Mouse (Mus musculus) liver, adult 2 months (tissue): ENCODE data around the gene Tbc1d10c. TPM values are rescaled to one million over a fixed set of nuclear protein-coding genes. Genes with fewer than 3 reads are reported as not detected.
A peak's percentile ranks its signal among the peaks of the same experiment; 100 is the strongest.

ENCODE experiments used
- DNase-seq: peaks from one replicate; pipeline ENCODE4 v3.0.0-alpha.2; 2011; ENCODE audit warnings: low read depth, low spot score; ENCODE audit errors: extremely low read depth
- H3K27ac ChIP-seq: fragments of 200-500 bp; replicated peaks from 2 replicates; pipeline ENCODE4 v1.5.1; 2012; ENCODE audit warnings: low read depth, mild to moderate bottlenecking, control low read depth, inconsistent platforms, low read length; ENCODE audit not compliant: insufficient read depth
- H3K27me3 ChIP-seq: fragments of 200-500 bp; 2 replicates; pipeline ENCODE4 v1.6.1; 2012; ENCODE audit warnings: mild to moderate bottlenecking, moderate library complexity, low read length, inconsistent platforms; ENCODE audit not compliant: control insufficient read depth, insufficient read depth
- H3K36me3 ChIP-seq: fragments of 200-500 bp; 2 replicates; pipeline ENCODE4 v1.6.1; 2012; ENCODE audit warnings: low read length, inconsistent platforms; ENCODE audit not compliant: control insufficient read depth, insufficient read depth
- H3K4me1 ChIP-seq: fragments of 200-500 bp; 2 replicates; pipeline ENCODE4 v1.6.1; 2011; ENCODE audit warnings: low read length; ENCODE audit not compliant: control insufficient read depth, insufficient read depth
- H3K4me3 ChIP-seq: fragments of 200-500 bp; 2 replicates; pipeline ENCODE4 v1.5.1; 2011; ENCODE audit warnings: low read depth, mild to moderate bottlenecking, control low read depth, low read length, moderate library complexity; ENCODE audit not compliant: insufficient read depth
- H3K79me2 ChIP-seq: fragments of 200-500 bp; 2 replicates; pipeline ENCODE4 v1.6.1; 2012; ENCODE audit warnings: inconsistent platforms, mild to moderate bottlenecking, low read length, moderate library complexity; ENCODE audit not compliant: control insufficient read depth, insufficient read depth
- H3K9ac ChIP-seq: fragments of 200-500 bp; 2 replicates; pipeline ENCODE4 v1.6.1; 2012; ENCODE audit warnings: low read depth, mild to moderate bottlenecking, control low read depth, inconsistent platforms, low read length
- CTCF ChIP-seq: fragments of 200-500 bp; IDR thresholded peaks from 2 replicates; pipeline ENCODE4 v1.5.1; 2011; ENCODE audit warnings: low read depth, low read length, control low read depth
- POLR2A ChIP-seq: fragments of 200-500 bp; IDR thresholded peaks from 2 replicates; pipeline ENCODE4 v1.6.1; 2011; ENCODE audit warnings: low read length, control low read depth; ENCODE audit not compliant: insufficient read depth; ENCODE audit errors: extremely low read depth
- WGBS: fragments of 180-500 bp; shearing (Covaris S2); methylation state at CpG from one replicate; pipeline ENCODE4 v1.1.7; 2018; 5-methylcytosine and 5-hydroxymethylcytosine counted together
- polyA plus RNA-seq: library from polyadenylated mRNA; depleted of rRNA; stranded (reverse); fragments of >200 nt; gene quantifications from 2 replicates; pipeline ENCODE4 v1.2.3, GENCODE M21; 2012
- total RNA-seq: library from RNA; depleted of rRNA; stranded (reverse); fragments of >200 nt; gene quantifications from 2 replicates; pipeline ENCODE4 v1.2.3, GENCODE M21; 2014

Tbc1d10c gene
- total and polyA plus RNA-seq, 2 experiments: 0.46 to 2.2 TPM

- Histone ChIP-seq H3K9ac (no peak overlapping the region), H3K79me2 (no peaks in the 10 kb centered on the region), H3K27ac (no peak overlapping the region), H3K27me3 (no peaks in the 10 kb centered on the region), H3K36me3 (no peaks in the 10 kb centered on the region), H3K4me3 (no peak overlapping the region), H3K4me1 (peaks cover 10% of the 10 kb centered on the region)
- 75% methylated on average over 4 of the region's 4 CpGs for WGBS
- no peak for DNase-seq
- TF ChIP-seq POLR2A (no peak), CTCF (no peak)
These were observed 13.8 kb upstream of the Tbc1d10c start for GRCm38 (mm10) chr19:4204889-4205288.

DNA sequence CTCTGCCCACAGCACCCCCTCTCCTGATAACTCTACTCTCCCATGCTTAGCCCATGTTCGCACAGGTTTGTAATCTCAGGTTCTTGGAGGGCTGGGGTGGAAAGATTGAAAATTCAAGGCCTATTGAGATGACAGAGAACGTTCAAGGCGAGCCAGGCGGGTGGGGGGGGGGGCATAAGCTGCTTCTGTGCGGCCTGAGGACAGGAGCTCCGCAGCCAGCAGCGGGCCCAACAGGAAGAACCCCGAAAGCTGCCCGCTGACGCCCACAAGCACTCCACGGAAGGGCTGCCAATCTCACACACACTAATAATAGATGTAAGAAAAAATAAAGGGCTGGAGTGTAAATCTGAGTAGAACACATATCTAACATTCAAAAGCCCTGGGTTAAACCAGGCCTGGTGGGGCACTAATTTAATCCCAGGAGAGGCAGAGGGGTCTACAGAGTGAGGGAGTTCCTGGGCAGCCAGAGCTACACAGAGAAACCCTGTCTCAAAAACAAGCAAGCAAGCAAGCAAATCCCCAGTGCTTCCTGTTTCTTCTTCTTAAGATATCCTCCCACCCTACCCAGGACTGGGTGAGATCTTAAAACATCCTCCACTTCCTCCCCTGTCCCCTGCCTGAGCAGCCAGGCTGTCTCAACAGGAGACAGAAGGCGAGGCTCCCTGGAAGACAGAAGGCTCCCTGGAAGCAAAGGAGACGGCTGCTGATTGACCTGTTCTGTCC, 12.7 kb upstream of the Tbc1d10c start:
- no peaks in the 10 kb centered on the region for H3K36me3 ChIP-seq
- H3K9ac ChIP-seq: no peak overlapping the region
- no peak overlapping the region for H3K4me3 ChIP-seq
- peaks cover 10% of the 10 kb centered on the region for H3K4me1 ChIP-seq
- DNase-seq: no peak
- 0 out of 2 replicates have a peak overlapping the region, but pooled peaks have one; percentile 10 for H3K27ac ChIP-seq
- 69% methylated on average over 13 of the region's 13 CpGs for WGBS
- no peaks in the 10 kb centered on the region for H3K79me2 ChIP-seq
- TF ChIP-seq POLR2A (no peak), CTCF (no peak)
- H3K27me3 ChIP-seq: no peaks in the 10 kb centered on the region

DNA sequence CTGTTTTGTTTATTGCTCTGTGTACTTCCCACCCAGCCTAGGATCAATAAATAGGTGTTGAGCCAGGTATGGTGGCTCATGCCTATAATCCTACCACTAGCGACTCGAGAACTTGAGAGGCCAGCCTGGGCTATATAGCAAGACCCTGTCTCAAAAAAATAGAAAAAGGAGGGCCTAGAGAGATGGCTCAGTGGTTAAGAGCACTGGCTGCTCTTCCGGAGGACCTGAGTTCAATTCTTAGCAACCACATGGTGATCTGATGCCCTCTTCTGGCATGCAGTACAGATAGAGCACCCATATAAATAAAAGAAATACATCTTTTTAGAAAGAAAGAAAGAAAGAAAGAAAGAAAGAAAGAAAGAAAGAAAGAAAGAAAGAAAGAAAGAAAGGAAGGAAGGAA, 12.1 kb upstream of the Tbc1d10c start:
- DNase-seq: peak; percentile 30
- TF ChIP-seq CTCF (no peak), POLR2A (no peak)
- Histone ChIP-seq H3K27me3 (no peaks in the 10 kb centered on the region), H3K36me3 (no peaks in the 10 kb centered on the region), H3K4me1 (peaks cover 10% of the 10 kb centered on the region), H3K27ac (no peak overlapping the region), H3K9ac (no peak overlapping the region), H3K79me2 (no peaks in the 10 kb centered on the region), H3K4me3 (no peak overlapping the region)
- WGBS: 54% methylated on average over 3 of the region's 3 CpGs

GRCm38 (mm10) chr19:4202149-4202548, 11.1 kb upstream of the Tbc1d10c start:
- 36% methylated on average over 7 of the region's 7 CpGs for WGBS
- no peak for TF ChIP-seq POLR2A
- TF ChIP-seq CTCF: no peak
- H3K4me1 ChIP-seq: peaks cover 10% of the 10 kb centered on the region
- no peaks in the 10 kb centered on the region for H3K36me3 ChIP-seq
- DNase-seq: no peak
- no peaks in the 10 kb centered on the region for H3K27me3 ChIP-seq
- H3K4me3 ChIP-seq: peak overlapping the region; percentile 78; the same call in 1 of the 2 replicates
- H3K27ac ChIP-seq: no peak overlapping the region
- peak overlapping the region; percentile 79; the same call in 1 of the 2 replicates for H3K9ac ChIP-seq
- H3K79me2 ChIP-seq: no peaks in the 10 kb centered on the region

DNA sequence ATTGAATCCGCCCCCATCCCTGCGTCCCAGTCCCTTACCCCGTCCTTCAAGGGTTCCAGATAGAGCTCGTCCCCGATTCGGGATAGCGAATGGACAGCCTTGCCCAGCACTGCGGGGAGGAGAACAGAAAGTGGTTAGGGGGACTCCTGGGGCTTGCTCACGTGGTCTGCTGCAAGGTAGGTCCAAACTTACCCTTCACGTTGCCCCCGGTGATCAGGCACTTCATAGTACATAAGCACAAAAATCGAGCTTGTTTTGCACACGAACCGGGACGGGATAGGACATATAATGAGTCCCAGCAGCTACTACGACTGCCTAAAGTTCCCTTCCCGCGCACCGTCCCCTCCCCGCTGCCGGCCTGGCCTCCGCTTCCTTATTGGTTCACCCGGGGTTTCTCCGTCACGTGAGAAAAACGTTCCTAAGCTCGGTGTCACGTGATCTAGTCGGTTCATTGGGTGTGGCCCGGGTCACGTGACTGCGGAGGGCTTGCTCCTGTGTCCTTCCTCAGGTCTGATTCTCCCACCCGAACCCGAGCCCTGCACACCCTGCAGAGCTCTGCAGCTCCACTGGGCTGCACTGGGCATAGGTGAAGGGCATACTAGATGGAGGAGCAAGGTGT, 10.3 kb upstream of the Tbc1d10c start, which contains the start of gene Rad9a:
TSS of gene Rad9a (minus strand) at position 372 of the 619 bp plus-strand sequence.
- 0 out of 2 replicates have a peak, but pooled peaks have one; percentile 32 for TF ChIP-seq POLR2A
- TF ChIP-seq CTCF: no peak
- H3K9ac ChIP-seq: peak within 1 kb of the TSS; percentile 79
- peak within 1 kb of the TSS; percentile 8; the same call in 1 of the 2 replicates for H3K27ac ChIP-seq
- DNase-seq: peak; percentile 86
- under 1% methylated on average over 34 of the region's 34 CpGs for WGBS
- no peaks in the 10 kb centered on the region for H3K27me3 ChIP-seq
- no peaks in the 10 kb centered on the region for H3K36me3 ChIP-seq
- peak within 1 kb of the TSS; percentile 78 for H3K4me3 ChIP-seq
- H3K79me2 ChIP-seq: no peaks in the 10 kb centered on the region
- H3K4me1 ChIP-seq: peaks cover 14% of the 10 kb centered on the region
